Mouse (Mus musculus) spleen, adult 2 months (tissue): ENCODE data around the gene Gdf3. TPM values are rescaled to one million over a fixed set of nuclear protein-coding genes. Genes with fewer than 3 reads are reported as not detected.

Experiments
- DNase-seq, 2 experiments: peaks; one replicate each; pipeline versions ENCODE4 v3.0.0 to v3.0.0-alpha.2; 2012 to 2021; ENCODE audit warnings: low spot score in 2 of 2, low read depth in 1 of 2
- H3K27ac ChIP-seq: fragments of 200-500 bp; 2 replicates; pipeline ENCODE4 v1.5.1; 2012; ENCODE audit warnings: low read length, inconsistent platforms; ENCODE audit not compliant: insufficient read depth
- H3K27me3 ChIP-seq: fragments of 200-500 bp; 2 replicates; pipeline ENCODE4 v1.6.1; 2012; ENCODE audit warnings: mild to moderate bottlenecking, moderate library complexity, low read length, inconsistent platforms; ENCODE audit not compliant: control insufficient read depth, insufficient read depth
- H3K36me3 ChIP-seq: fragments of 200-500 bp; 2 replicates; pipeline ENCODE4 v1.6.1; 2012; ENCODE audit warnings: mild to moderate bottlenecking, low read length, inconsistent platforms; ENCODE audit not compliant: control insufficient read depth, insufficient read depth
- H3K4me1 ChIP-seq: fragments of 200-500 bp; 2 replicates; pipeline ENCODE4 v1.6.1; 2011; ENCODE audit warnings: inconsistent platforms; ENCODE audit not compliant: control insufficient read depth, insufficient read depth, insufficient read length
- H3K4me3 ChIP-seq: fragments of 200-500 bp; 2 replicates; pipeline ENCODE4 v1.5.1; 2011; ENCODE audit warnings: mild to moderate bottlenecking, inconsistent platforms; ENCODE audit not compliant: insufficient read depth, insufficient read length; ENCODE audit errors: extremely low read depth
- CTCF ChIP-seq: fragments of 200-500 bp; IDR thresholded peaks from 2 replicates; pipeline ENCODE4 v1.5.1; 2011; ENCODE audit warnings: mild to moderate bottlenecking, inconsistent platforms; ENCODE audit not compliant: insufficient read depth, insufficient read length, insufficient replicate concordance; ENCODE audit errors: extremely low read depth
- POLR2A ChIP-seq: fragments of 200-500 bp; IDR thresholded peaks from 2 replicates; pipeline ENCODE4 v1.6.1; 2011; ENCODE audit warnings: low read depth, low read length, inconsistent platforms
- WGBS: fragments of 180-500 bp; shearing (Covaris S2); methylation state at CpG from one replicate; pipeline ENCODE4 v1.1.7; 2018; 5-methylcytosine and 5-hydroxymethylcytosine counted together
- polyA plus RNA-seq: library from polyadenylated mRNA; depleted of rRNA; stranded (reverse); fragments of >200 nt; gene quantifications from 2 replicates; pipeline ENCODE4 v1.2.3, GENCODE M21; 2012; rRNA removed

The Gdf3 gene
- polyA plus RNA-seq, 1 experiment: 0.60 TPM

DNA sequence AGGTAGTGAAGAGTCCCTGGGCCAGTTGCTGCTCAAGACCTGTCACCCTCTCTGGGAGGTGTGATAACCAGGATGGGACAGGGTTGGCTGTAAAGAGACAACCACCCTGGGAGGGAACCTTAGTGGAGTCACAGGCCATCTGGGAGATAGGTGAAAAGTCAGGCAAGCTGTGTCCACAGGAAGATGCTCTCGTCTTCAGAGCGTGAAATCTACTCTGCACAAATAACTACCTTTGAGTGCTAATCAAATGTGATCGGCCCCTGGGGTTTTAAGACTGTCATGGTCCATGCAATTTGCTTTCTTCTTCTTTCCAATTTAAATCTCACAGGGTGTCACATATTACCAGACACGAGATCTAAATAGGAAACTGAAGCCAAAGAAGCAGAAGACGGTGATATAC is 40.8 kb downstream of the Gdf3 start:
- Histone ChIP-seq H3K27me3 (no peaks in the 10 kb centered on the region), H3K4me1 (peaks cover 6% of the 10 kb centered on the region; the same call in 1 of the 2 replicates), H3K36me3 (no peaks in the 10 kb centered on the region), H3K27ac (peak overlapping the region; percentile 47; the same call in 1 of the 2 replicates), H3K4me3 (no peak overlapping the region)
- 49% methylated on average over 5 of the region's 5 CpGs for WGBS
- TF ChIP-seq POLR2A: no peak
- DNase-seq: no peak

GRCm38 (mm10) chr6:122565070-122565784 is 44.7 kb downstream of the Gdf3 start:
- 78% methylated on average over 9 of the region's 9 CpGs for WGBS
- TF ChIP-seq POLR2A: no peak
- TF ChIP-seq CTCF: no peak
- no peak overlapping the region for H3K27ac ChIP-seq

DNA sequence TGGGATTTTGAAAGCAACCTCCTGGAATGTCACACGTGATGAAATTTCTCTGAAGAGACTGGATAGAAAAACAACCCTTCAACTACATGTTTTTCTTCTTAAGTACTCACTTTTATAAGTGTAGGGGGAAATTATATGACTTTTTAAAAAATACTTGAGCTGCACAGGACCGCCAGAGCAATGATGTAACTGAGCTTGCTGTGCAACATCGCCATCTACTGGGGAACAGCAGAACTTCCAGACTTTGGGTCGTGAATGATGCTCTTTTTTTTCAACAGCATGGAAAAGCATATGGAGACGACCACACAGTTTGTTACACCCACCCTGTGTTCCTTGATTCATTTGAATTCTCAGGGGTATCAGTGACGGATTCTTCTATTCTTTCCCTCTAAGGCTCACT is 47.4 kb downstream of the Gdf3 start:
- no peaks in the 10 kb centered on the region for H3K27me3 ChIP-seq
- TF ChIP-seq POLR2A (no peak), CTCF (peak; percentile 63; the same call in 1 of the 2 replicates)
- DNase-seq: peak; percentile 35 to 37
- H3K27ac ChIP-seq: no peak overlapping the region
- no peaks in the 10 kb centered on the region for H3K4me1 ChIP-seq
- 3% methylated on average over 6 of the region's 6 CpGs for WGBS
- no peaks in the 10 kb centered on the region for H3K36me3 ChIP-seq
- no peak overlapping the region for H3K4me3 ChIP-seq

More at GRCm38 (mm10) chr6:122565070-122565784, 44.7 kb downstream of the Gdf3 start:
- peaks cover 3% of the 10 kb centered on the region; the same call in 1 of the 2 replicates for H3K4me1 ChIP-seq
- H3K4me3 ChIP-seq: no peak overlapping the region
- no peak for DNase-seq
- no peaks in the 10 kb centered on the region for H3K27me3 ChIP-seq
- H3K36me3 ChIP-seq: no peaks in the 10 kb centered on the region

GRCm38 (mm10) chr6:122561005-122561404 is 48.9 kb downstream of the Gdf3 start:
- H3K27ac ChIP-seq: no peak overlapping the region
- 79% methylated on average over 20 of the region's 20 CpGs for WGBS
- peaks cover 3% of the 10 kb centered on the region; the same call in 1 of the 2 replicates for H3K4me1 ChIP-seq
- no peak for TF ChIP-seq CTCF
- no peak for TF ChIP-seq POLR2A
- no peak overlapping the region for H3K4me3 ChIP-seq
- no peaks in the 10 kb centered on the region for H3K36me3 ChIP-seq
- no peaks in the 10 kb centered on the region for H3K27me3 ChIP-seq
- no peak for DNase-seq

DNA sequence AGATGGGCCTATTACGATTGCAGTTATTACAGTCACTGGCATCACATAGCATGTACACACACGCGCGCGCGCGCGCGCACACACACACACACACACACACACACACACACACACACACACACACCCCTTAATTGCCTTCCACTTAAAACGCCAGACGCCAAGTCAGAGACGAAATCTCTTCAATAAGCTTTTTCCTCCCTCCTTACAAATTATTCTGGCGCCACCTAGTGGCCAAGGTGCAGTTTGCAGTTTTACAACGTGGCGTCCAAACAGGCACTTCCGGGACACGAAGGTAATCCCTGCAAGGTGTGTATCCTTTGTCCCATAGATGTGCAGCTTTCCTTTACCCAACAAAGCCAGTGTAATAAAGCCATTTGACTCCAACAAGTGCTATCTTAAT is 49.5 kb downstream of the Gdf3 start:
- Histone ChIP-seq H3K36me3 (no peaks in the 10 kb centered on the region), H3K27ac (no peak overlapping the region), H3K4me1 (peaks cover 3% of the 10 kb centered on the region; the same call in 1 of the 2 replicates), H3K4me3 (no peak overlapping the region), H3K27me3 (no peaks in the 10 kb centered on the region)
- peak; percentile 65 to 74 for DNase-seq
- TF ChIP-seq POLR2A (no peak), CTCF (peak; percentile 79; the same call in 1 of the 2 replicates)
- WGBS: 7% methylated on average over 17 of the region's 17 CpGs

GRCm38 (mm10) chr6:122556959-122557561 is 52.8 kb downstream of the Gdf3 start:
- peak; percentile 56 to 62 for DNase-seq
- WGBS: 17% methylated on average over 15 of the region's 15 CpGs
- TF ChIP-seq POLR2A: no peak
- TF ChIP-seq CTCF: peak; percentile 51; the same call in 1 of the 2 replicates

More at GRCm38 (mm10) chr6:122556959-122557561, 52.8 kb downstream of the Gdf3 start:
- Histone ChIP-seq H3K27ac (no peak overlapping the region), H3K4me3 (no peak overlapping the region; the same call in 1 of the 2 replicates), H3K36me3 (no peaks in the 10 kb centered on the region), H3K27me3 (no peaks in the 10 kb centered on the region), H3K4me1 (peaks cover 3% of the 10 kb centered on the region; the same call in 1 of the 2 replicates)

Other genes with a start within 250 kb of the Gdf3 start
- not detected in 2 replicates for gene Rimklb, start 111.3 kb downstream of the Gdf3 start, polyA plus RNA-seq
- 11.7 and 13.3 TPM in 2 replicates for gene Mfap5, start 104.2 kb downstream of the Gdf3 start, polyA plus RNA-seq
- 0.20 and 0.38 TPM in 2 replicates for gene Aicda, start 56.3 kb downstream of the Gdf3 start, polyA plus RNA-seq
- gene Apobec1, start 7.6 kb downstream of the Gdf3 start, polyA plus RNA-seq: 44.0 and 60.3 TPM in 2 replicates
- not detected in 2 replicates for gene Dppa3, start 16.3 kb upstream of the Gdf3 start, polyA plus RNA-seq
- not detected in 2 replicates for gene Nanog, start 97.4 kb upstream of the Gdf3 start, polyA plus RNA-seq
- gene Slc2a3, start 191.6 kb upstream of the Gdf3 start, polyA plus RNA-seq: 17.8 and 18.5 TPM in 2 replicates
- 14.8 and 16.7 TPM in 2 replicates for gene Foxj2, start 209.8 kb upstream of the Gdf3 start, polyA plus RNA-seq
- 0.33 and 0.45 TPM in 2 replicates for gene C3ar1, start 246.1 kb upstream of the Gdf3 start, polyA plus RNA-seq